Mouse (Mus musculus) MEL (cell line): ENCODE measurements at regions not wholly inside any gene's neighbourhood (a gene's known extent, or its start where the extent isn't known, plus 50 kb on each side); places are given as distances from the start of the nearest gene placed in this dataset.

Experiments used
- DNase-seq: peaks from one replicate; pipeline ENCODE4 v3.0.0; 2011; ENCODE audit warnings: low read depth, low spot score
- H3K27ac ChIP-seq: 2 replicates; pipeline ENCODE4 v1.5.1; 2012; ENCODE audit warnings: low read depth, mild to moderate bottlenecking, control low read depth, low read length, moderate library complexity; ENCODE audit not compliant: control insufficient read depth
- H3K27me3 ChIP-seq, 2 experiments: fragments of 150-350 bp in 1 of 2; sonication (generic) in 1 of 2; 2 replicates each; pipeline ENCODE4 v1.6.1; 2012; ENCODE audit warnings: low read length in 2 of 2, mild to moderate bottlenecking in 2 of 2, improper control_type of control experiment in 1 of 2, moderate library complexity in 1 of 2; ENCODE audit not compliant: insufficient read depth in 2 of 2, control insufficient read depth in 1 of 2
- H3K36me3 ChIP-seq, 2 experiments: 2 replicates each; pipeline ENCODE4 v1.6.1; 2012 to 2014; ENCODE audit warnings: low read length in 2 of 2, improper control_type of control experiment in 1 of 2, inconsistent platforms in 1 of 2, mild to moderate bottlenecking in 1 of 2; ENCODE audit not compliant: insufficient read depth in 2 of 2, control insufficient read depth in 1 of 2
- H3K4me1 ChIP-seq, 2 experiments: fragments of 150-350 bp in 1 of 2; sonication (generic) in 1 of 2; 2 replicates each; pipeline ENCODE4 v1.6.1; 2012; ENCODE audit warnings: low read length in 2 of 2, improper control_type of control experiment in 1 of 2, mild to moderate bottlenecking in 1 of 2; ENCODE audit not compliant: insufficient read depth in 2 of 2, control insufficient read depth in 1 of 2
- H3K4me3 ChIP-seq, 2 experiments: fragments of 150-350 bp in 1 of 2; sonication (generic) in 1 of 2; 2 replicates each; pipeline ENCODE4 v1.5.1; 2012; ENCODE audit warnings: low read depth in 2 of 2, low read length in 2 of 2, mild to moderate bottlenecking in 2 of 2, moderate library complexity in 2 of 2, control low read depth in 1 of 2, improper control_type of control experiment in 1 of 2; ENCODE audit not compliant: control insufficient read depth in 1 of 2, insufficient read depth in 1 of 2
- H3K79me2 ChIP-seq: 2 replicates; pipeline ENCODE4 v1.6.1; 2012; ENCODE audit warnings: mild to moderate bottlenecking, low read length, moderate library complexity; ENCODE audit not compliant: control insufficient read depth, poor library complexity, insufficient read depth
- H3K9ac ChIP-seq: 2 replicates; pipeline ENCODE4 v1.6.1; 2012; ENCODE audit warnings: low read depth, mild to moderate bottlenecking, control low read depth, low read length, moderate library complexity; ENCODE audit not compliant: control insufficient read depth, poor library complexity, severe bottlenecking
- H3K9me3 ChIP-seq: fragments of 150-350 bp; sonication (generic); replicated peaks from 2 replicates; pipeline ENCODE4 v1.6.1; 2012; ENCODE audit warnings: mild to moderate bottlenecking, low read length, improper control_type of control experiment, moderate library complexity; ENCODE audit not compliant: insufficient read depth
- CHD1 ChIP-seq: IDR thresholded peaks from 2 replicates; pipeline ENCODE4 v1.6.1; 2012; ENCODE audit warnings: low read depth, mild to moderate bottlenecking, inconsistent platforms, low read length, improper control_type of control experiment
- CTCF ChIP-seq, 3 experiments: IDR thresholded peaks in 2 of 3; conservative IDR thresholded peaks in 1 of 3; 2 replicates each; pipeline ENCODE4 v1.5.1; 2011 to 2012; ENCODE audit warnings: low read length in 3 of 3, low read depth in 2 of 3, mild to moderate bottlenecking in 2 of 3, improper control_type of control experiment in 1 of 3, inconsistent platforms in 1 of 3, mixed read lengths in 1 of 3, moderate library complexity in 1 of 3; ENCODE audit not compliant: control insufficient read depth in 1 of 3, insufficient read depth in 1 of 3, poor library complexity in 1 of 3, severe bottlenecking in 1 of 3
- GABPA ChIP-seq: IDR thresholded peaks from 2 replicates; pipeline ENCODE4 v1.6.1; 2012; ENCODE audit warnings: low read depth, mild to moderate bottlenecking, inconsistent platforms, low read length, improper control_type of control experiment, moderate library complexity
- GATA1 ChIP-seq: IDR thresholded peaks from 2 replicates; pipeline ENCODE4 v1.6.1; 2011; ENCODE audit warnings: low read depth, low read length, improper control_type of control experiment
- HCFC1 ChIP-seq: IDR thresholded peaks from 2 replicates; pipeline ENCODE4 v1.6.1; 2012; ENCODE audit warnings: low read depth, mild to moderate bottlenecking, inconsistent platforms, low read length, improper control_type of control experiment, moderate library complexity
- MAX ChIP-seq: IDR thresholded peaks from 2 replicates; pipeline ENCODE4 v1.6.1; 2011; ENCODE audit warnings: low read length, improper control_type of control experiment
- MEF2A ChIP-seq: IDR thresholded peaks from 2 replicates; pipeline ENCODE4 v1.6.1; 2014; ENCODE audit warnings: low read depth, mild to moderate bottlenecking, inconsistent platforms, low read length, improper control_type of control experiment; ENCODE audit not compliant: poor library complexity, insufficient replicate concordance, severe bottlenecking; ENCODE audit errors: extremely low read depth
- MXI1 ChIP-seq: IDR thresholded peaks from 2 replicates; pipeline ENCODE4 v1.6.1; 2011; ENCODE audit warnings: mild to moderate bottlenecking, low read depth, low read length, improper control_type of control experiment
- MYB ChIP-seq: IDR thresholded peaks from 2 replicates; pipeline ENCODE4 v1.6.1; 2011; ENCODE audit warnings: mild to moderate bottlenecking, low read depth, low read length, improper control_type of control experiment
- POLR2AphosphoS2 ChIP-seq: IDR thresholded peaks from 2 replicates; pipeline ENCODE4 v1.6.1; 2011; ENCODE audit warnings: low read length, improper control_type of control experiment
- POLR2AphosphoS5 ChIP-seq: IDR thresholded peaks from 2 replicates; pipeline ENCODE4 v1.6.1; 2012; ENCODE audit warnings: low read depth, borderline replicate concordance, mild to moderate bottlenecking, inconsistent platforms, low read length, moderate library complexity, mixed read lengths
- RAD21 ChIP-seq: IDR thresholded peaks from 2 replicates; pipeline ENCODE4 v1.6.1; 2011; ENCODE audit warnings: mild to moderate bottlenecking, low read depth, low read length, improper control_type of control experiment
- RCOR1 ChIP-seq: IDR thresholded peaks from 2 replicates; pipeline ENCODE4 v1.6.1; 2012; ENCODE audit warnings: low read depth, mild to moderate bottlenecking, inconsistent platforms, low read length, improper control_type of control experiment
- SIN3A ChIP-seq: IDR thresholded peaks from 2 replicates; pipeline ENCODE4 v1.6.1; 2012; ENCODE audit warnings: low read length, improper control_type of control experiment, inconsistent platforms
- ZNF384 ChIP-seq: IDR thresholded peaks from 2 replicates; pipeline ENCODE4 v1.6.1; 2012; ENCODE audit warnings: low read depth, mild to moderate bottlenecking, inconsistent platforms, low read length, improper control_type of control experiment

DNA sequence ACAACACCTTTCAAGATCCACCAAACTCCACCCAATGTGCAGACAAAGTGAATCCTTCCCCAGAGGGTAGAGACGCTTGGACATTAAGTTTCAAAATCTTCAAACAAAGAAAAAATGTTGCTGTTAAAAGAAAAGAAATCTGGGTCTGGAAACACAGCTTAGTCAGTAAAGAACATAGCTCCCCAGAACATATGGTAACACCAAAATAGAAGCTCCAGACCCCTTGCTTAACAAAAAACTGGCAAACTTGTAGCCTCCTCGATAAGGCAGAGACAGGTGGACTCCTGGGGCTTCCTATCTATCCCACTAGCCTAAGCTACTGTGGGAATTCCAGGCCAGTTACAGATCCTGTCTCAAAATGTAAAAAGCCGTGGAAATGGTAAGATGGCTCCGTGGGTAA lies 99.6 kb upstream of the Mc3r start:
- Histone ChIP-seq H3K27ac (no peak overlapping the region), H3K27me3 (no peaks in the 10 kb centered on the region), H3K79me2 (no peaks in the 10 kb centered on the region), H3K9ac (no peak overlapping the region), H3K4me3 (no peak overlapping the region), H3K4me1 (no peaks in the 10 kb centered on the region), H3K9me3 (no peaks in the 10 kb centered on the region), H3K36me3 (no peaks in the 10 kb centered on the region)
- TF ChIP-seq POLR2AphosphoS2 (no peak), MYB (no peak), GATA1 (no peak), SIN3A (no peak), GABPA (no peak)
- no peak for DNase-seq

- Histone ChIP-seq H3K27me3 (no peaks in the 10 kb centered on the region), H3K27ac (no peak overlapping the region), H3K4me3 (no peak overlapping the region), H3K36me3 (no peaks in the 10 kb centered on the region), H3K4me1 (no peaks in the 10 kb centered on the region), H3K79me2 (no peaks in the 10 kb centered on the region), H3K9ac (no peak overlapping the region), H3K9me3 (no peaks in the 10 kb centered on the region)
- TF ChIP-seq CHD1 (no peak), POLR2AphosphoS2 (no peak), GATA1 (no peak), POLR2AphosphoS5 (no peak), ZNF384 (no peak), CTCF (IDR thresholded peaks at IDR 0.05 in 2 of 3, conservative IDR thresholded peaks at IDR 0.05 in 1 of 3; ENCODE audit: control insufficient read depth in 1 of 3, insufficient read depth in 1 of 3, low read depth in 2 of 3, low read length in 3 of 3, poor library complexity in 1 of 3, severe bottlenecking in 1 of 3) (no peak), MXI1 (no peak), RAD21 (no peak), GABPA (no peak), RCOR1 (no peak), MYB (no peak), MAX (no peak)
- DNase-seq, result no peak
These were observed 98.6 kb upstream of the Mc3r start for GRCm38 (mm10) chr2:172149734-172150133.

GRCm38 (mm10) chr2:172150898-172151297 lies 97.4 kb upstream of the Mc3r start:
- Histone ChIP-seq H3K27me3 (no peaks in the 10 kb centered on the region), H3K9me3 (no peaks in the 10 kb centered on the region), H3K4me3 (no peak overlapping the region), H3K79me2 (no peaks in the 10 kb centered on the region), H3K9ac (no peak overlapping the region), H3K27ac (no peak overlapping the region), H3K36me3 (no peaks in the 10 kb centered on the region), H3K4me1 (no peaks in the 10 kb centered on the region)
- peak; percentile 17 for DNase-seq
- TF ChIP-seq HCFC1 (no peak), ZNF384 (no peak), RAD21 (peak; percentile 18), MEF2A (no peak), CTCF (IDR thresholded peaks at IDR 0.05 in 2 of 3, conservative IDR thresholded peaks at IDR 0.05 in 1 of 3; ENCODE audit: control insufficient read depth in 1 of 3, insufficient read depth in 1 of 3, low read depth in 2 of 3, low read length in 3 of 3, poor library complexity in 1 of 3, severe bottlenecking in 1 of 3) (peak; percentile 22 to 55 (median 30); a peak in 4 of 6 replicates)
